Mouse (Mus musculus): ENCODE measurements around the gene Ssna1.

Ssna1 gene

DNA sequence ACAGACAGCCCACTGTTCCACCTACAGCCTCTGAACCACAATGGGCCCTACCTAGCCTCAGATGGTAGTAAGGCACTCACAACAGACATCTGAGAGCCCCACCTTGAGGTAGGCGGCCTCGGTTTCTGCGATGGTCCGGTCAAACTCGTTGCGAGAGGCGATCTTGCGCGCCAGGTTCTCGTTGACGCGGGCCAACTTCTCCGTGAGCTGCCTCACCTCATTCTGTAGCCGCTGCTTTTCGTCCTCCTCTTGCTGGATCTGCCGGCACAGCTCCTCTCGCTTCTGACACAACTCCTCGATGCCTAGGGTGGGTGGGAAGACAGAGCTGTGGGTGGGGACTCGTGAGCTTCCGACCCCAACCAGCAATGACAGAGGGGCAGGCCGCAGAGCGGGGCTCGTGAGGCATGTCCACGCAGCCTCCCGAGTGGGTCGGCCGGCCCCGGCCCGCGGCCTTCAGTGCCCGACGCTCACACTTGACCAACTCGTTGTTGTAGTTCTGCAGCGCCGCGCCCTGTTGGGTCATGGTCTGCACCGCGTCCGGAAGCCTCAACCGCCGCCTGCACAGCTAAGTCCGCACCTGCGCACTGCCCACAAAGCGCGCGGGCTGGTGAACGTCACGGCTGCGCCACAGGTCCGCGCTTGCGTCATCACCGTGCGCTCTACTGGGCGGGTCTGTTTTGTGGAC lies at the start of gene Ssna1, which contains the start of gene Anapc2:
Ssna1 (minus strand) TSS at position 612 of the 685 bp plus-strand sequence.
Anapc2 (plus strand) TSS at position 652 of the 685 bp plus-strand sequence.
- DNase-seq: peak; percentile 97 to 98

DNA sequence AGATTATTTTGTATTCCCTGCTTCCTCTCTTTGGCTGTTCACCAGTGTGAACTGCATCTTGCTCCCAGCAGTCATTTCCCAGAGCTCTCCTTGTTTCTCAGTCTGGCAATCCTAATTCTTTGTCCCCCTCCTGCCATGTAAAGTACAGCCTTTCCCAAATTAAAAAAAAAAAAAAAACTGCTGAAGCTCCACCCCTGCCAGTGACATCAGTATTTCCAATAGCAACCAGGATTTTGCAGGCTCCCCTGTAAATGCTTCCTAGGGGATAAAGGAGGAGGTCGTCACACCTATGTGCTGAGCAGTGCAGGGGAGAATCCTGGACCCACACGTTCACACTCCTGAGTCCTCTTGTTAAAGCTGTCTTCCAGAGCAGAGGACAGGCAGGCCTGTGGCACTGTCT lies 47.8 kb upstream of the Ssna1 start:
- DNase-seq: no peak

DNA sequence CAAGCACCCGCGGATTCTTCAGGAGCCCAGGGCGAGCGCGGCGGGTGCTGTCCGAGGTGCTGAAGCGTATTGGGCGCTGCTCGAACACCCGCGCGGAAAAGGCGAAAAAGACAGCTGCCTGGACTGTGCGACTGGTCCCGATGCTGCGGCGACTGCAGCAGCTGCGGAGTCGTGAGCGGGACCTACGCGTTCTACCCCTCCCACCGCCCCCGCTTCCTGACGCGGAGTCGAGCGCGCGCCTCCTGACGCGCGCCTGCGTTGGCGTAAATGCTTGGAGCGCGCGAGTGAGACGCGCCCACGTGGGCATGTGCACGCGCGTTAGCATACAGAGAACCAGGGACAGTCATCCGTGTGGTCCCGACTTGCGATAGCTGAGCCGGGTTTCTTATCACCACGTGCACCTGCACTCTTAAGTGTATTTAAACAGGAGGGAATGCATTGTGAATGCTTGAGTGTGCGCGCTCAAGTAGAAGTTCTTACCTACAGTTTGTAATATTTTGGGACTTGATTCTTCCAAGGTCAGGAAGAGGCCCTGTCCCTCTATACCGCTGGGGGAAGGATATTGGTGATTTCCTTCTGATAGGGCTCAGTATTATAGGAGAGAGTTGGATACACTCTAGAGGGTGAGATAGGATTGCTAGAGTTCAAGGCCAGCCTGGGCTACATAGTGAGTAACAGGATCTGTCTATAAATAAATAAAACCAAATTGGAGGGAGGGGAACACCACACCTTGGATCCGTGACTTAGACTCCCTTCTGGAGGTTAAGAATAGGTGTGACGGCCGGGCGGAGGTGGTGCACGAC lies 46.9 kb upstream of the Ssna1 start, which contains the start of gene Grin1:
Grin1 (minus strand) TSS at position 217 of the 803 bp plus-strand sequence.
- DNase-seq: peak in 1 of 2 experiments; percentile 52

DNA sequence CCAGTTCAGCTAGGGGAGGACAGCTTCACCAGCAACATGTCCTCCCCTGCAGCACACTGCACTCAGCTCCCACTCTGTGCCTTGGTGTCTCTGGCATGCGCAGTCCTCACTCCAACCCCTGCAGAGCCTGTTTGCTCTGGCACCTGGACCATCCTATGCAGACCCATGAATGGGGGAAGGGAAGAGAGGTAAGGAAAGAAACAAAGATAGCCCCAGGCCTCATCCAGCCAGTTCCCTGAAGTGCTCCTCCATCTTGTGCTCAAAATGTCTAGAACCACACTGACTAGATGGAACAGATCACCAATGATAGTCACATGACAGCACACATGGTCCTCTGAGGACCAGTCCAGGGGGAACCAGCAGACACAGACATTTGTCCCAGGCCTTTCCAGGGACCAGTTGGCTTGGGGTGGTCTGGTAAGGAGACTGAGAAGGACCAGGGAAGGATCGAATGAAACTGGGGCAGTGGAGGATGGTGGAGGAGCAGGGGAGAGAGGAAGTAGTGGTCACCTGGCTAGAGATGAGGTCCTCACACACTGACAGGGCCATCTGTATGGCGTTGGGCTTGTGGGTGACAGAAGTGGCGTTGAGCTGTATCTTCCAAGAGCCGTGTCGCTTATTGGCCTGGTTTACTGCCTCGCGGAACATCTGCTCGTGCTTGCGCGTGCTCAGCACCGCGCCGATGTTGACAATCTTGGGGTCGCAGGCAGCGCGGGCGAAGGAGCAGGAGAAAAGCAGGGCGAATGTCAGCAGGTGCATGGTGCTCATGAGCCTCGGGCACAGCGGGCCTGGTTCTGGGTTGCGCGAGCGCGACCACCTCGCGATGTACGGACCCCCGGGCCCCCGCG lies 46.1 kb upstream of the Ssna1 start:
- DNase-seq: no peak

DNA sequence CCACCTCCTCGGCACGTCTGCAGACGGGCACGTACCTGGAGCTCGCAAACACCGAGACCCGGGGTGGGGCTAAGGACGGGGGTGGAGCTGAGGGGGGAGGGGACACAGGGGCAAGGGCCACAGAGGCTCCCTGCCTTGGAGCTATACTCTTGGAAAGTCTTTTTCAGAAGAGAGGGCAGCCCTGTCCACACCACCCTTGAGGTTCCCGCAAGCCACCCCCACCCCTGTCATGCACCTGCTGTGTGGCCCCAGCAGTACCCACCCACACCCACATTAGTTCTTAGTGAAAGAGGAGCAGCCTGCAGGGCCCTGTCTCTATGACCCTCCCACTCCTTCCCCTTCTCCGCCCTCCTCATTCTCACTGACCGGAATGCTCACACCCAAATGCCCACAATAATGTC lies 39.3 kb upstream of the Ssna1 start:
- DNase-seq: no peak

DNA sequence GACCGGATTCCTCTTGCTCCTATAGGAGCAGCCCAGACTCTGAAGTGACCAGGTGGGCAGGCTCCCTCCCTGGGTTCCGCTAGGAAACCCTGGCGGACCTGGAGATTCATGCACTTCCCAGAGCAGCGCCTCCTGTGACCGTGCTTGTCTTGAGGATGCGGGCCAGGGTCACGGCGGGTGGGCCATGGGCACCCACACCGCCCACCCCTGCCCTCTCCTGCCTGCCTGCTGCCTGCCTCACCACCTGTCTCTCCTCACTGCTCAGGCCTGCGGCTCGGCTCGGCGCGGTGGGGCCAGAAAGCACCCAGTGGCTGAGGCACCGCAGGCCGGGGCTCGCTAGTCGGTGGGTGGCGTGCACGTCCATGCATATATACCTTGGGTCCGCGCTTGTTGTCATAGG lies 38.7 kb upstream of the Ssna1 start:
- DNase-seq: no peak

DNA sequence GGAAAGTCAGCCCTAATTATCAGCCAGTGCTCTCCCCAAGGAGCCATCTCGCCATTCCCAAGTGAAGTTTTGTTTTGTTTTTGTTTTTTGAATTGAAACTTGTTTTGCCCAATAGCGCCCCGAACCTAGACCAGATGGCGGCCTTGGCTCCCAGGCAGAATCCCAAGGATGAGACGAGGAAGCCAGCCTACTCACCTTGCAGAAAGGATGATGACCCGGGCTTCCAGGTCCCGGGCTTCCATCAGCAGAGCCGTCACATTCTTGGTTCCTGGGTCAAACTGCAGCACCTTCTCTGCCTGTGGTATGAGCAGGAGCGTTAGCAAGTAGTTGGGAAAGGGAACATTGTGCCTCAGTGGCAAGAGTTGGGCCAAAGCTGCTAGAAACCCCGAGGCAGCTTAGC lies 37.9 kb upstream of the Ssna1 start:
- no peak for DNase-seq

DNA sequence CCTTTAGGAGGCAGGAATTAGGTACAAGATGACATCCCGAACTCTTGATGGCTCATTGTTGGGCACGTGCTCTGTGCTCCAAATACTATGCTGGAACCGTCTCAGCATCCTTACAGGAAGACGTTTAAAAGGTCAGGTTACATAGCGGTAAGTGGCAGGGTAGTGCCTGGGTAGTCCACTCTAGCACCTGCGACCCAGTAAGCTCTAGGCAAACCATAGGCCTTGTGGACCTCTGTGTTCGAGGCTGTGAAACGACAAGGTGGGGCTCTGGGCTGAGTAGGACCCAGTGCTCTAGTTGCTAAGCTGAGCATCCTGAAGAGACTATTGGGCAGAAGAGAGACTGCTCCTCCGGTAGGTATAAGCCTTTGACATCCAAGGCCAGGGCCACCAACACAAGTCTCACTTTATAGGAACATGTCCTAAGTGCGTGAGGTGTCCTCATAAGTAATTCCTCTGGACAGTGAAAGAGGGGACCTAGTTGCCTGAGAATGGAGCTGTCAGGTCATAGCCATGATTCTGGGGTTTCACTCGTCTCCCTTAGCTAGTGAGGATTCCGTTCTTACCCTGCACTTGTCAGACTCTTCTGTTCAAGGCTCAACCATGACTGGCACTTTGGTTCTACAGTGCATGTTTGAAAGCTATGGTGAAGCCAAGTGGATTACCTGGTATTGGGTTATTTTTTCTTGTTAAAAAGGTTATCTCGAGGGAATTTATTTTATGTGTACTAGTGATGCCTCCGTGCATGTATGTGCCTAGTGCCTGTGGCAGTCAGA lies 33.5 kb upstream of the Ssna1 start:
- no peak for DNase-seq

DNA sequence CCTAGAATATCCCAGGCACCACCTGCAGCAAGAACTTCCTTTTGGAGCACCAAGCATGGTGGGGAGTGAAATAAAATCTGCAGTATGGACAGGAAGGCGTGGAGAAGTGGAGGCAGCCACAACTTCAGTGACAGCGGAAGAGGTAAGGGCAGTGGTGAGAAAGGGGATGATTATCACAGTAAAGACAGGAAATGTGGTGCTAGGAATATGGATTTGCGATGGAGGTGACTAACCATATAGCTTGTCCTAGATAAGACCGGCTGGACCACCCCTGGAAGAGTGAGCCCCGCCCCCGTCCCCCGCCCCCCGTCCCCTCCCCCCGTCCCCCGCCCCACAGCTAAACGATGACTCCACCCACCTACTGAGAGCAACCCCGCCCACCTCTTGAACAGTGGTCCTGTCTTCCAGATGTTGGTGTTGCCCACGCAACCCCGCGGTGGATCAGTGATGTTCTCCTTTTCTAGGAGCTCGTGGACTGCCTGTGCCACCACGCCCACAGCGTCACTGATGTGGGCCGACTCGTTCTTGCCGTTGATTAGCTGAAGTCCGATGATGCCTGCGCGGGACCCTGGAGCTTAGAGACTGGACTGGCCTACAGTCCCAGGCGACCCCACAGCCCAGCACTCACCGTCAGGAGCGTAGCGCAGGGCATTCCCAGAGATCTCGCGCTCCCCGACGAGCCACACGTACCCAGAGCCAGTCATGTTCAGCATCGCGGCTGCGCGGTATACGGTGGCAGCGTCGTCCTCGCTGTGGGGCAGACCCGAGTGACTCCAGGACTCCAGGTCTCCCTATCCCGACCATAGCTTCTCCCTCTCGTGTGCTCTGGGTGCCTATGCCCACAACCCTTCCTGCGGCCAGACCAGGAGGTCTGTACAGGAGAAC lies 32.7 kb upstream of the Ssna1 start:
- DNase-seq: no peak

DNA sequence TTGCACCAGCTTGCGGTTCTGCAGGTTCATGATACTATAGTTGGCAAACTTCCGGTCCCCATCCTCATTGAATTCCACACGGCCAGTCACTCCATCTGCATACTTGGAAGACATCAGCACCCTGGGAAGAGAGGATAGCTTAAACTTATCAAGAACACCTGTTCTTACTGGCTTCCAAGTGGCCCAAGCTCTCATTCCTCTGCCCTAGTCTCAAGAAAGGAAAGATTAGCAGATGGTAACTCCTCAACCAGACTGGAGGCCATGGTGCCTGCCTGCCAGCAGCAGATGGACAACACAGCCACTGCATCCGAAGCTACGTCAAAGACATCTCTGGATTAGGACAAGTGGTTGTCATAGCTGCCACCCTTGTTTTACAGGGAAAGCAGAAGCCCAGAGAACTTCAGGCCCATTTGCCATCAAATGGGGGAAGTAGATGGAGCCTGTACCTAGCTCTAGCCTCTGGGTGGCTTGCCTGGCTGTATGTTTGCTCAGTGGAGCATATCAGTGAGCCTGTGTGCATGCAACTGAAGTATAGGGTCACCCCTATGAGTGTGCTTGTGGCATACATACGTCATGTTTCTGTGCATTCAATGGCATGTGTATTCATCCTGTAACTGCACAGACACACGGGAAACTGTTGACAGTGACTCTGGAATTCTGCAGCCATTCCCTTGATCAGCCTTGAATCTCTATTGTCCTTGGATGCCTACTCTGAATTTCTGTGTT lies 31.9 kb upstream of the Ssna1 start:
- DNase-seq: no peak

DNA sequence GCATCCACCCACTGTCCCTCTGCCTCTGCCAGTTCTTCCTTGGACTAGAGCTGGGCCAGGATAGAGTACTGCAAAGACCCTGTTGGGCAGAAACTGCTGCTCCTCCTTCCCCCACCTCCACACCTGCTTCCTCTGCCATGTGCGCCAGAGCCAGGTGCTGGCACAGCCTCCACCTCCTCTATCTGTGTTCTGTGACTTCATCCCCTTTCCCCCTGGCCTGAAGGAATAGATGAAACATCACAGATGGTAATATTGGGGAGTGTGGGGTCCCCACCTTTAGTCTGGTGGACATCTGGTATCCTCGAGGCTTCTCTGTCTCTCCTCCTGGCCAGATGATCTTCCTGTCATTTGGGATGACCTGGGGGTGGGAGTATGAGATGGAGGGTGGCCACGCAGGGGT lies 31.2 kb upstream of the Ssna1 start:
- DNase-seq: no peak

DNA sequence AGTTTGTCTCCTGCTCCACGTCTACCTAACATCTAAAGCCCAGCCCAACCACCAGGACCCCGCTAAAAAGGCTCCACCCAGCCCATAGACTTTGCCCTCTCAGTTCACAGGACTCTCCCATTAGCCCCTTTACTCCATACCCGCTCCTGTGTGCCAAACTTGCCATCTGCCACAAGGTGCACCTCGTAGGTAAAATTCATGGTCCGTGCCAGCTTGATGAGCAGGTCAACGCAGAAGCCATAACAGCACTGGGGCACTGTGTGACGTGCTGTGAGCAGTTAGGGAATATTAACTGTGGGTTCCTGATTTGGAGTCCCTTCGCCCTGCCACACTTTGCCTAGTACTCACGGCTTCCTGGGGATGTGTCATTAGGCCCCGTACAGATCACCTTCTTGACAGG lies 25.8 kb upstream of the Ssna1 start:
- DNase-seq: no peak

DNA sequence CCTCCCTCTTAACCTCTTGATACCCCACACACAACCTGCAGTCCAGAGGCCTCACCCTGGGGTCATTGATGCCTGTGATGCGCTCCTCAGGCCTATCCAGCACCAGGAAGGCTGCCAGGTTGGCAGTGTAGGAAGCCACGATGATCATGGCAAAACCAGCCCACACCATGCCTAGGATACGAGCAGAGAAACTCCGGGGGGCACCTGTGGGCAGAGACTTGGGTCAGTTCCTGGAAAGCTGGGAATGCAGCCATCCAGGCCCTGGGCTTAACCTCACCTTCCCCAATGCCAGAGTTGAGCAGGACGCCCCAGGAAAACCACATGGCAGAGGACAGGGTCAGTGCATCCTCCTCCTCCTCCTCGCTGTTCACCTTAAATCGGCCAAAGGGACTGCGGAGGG lies 24.9 kb upstream of the Ssna1 start:
- DNase-seq: no peak

DNA sequence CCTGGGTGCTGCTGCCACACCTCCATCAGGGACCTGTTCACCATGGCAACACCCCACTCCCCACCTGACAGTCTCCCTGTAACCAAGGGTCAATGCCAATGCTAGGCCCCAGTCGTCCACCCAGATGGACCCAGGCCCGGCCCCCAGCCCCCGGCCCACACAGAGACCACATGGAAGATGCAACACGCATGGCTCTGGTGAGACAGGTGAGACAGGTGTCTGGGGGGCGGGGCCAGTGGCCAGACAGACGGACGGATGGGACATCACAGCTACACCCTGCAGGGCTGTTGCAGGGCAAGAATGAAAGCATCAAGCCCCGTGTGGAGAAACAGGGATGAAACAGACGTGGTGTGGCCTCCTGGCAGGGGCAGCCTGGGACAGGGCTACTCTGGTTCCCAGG lies 21.5 kb upstream of the Ssna1 start:
- no peak for DNase-seq

DNA sequence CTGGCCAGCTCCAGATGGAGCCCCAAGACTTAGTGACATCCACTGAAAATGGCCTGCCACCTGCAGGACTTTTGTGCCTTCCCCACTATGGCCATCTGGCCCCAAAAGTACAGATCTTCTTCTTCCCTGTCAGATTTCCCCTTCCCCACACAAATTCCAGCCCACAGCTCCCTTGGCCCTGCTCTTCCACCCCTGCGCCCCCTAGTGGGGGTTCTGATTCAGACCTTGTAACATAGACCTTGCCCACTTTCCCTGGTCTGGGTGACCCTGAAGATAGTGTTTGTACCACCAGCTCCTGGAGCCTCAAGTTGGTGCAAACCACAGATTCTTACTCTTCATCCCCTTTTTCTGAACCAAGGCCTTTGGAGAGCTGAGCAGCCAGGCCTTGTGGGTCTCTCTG lies 20.6 kb upstream of the Ssna1 start:
- DNase-seq: peak in 1 of 2 experiments; percentile 68

DNA sequence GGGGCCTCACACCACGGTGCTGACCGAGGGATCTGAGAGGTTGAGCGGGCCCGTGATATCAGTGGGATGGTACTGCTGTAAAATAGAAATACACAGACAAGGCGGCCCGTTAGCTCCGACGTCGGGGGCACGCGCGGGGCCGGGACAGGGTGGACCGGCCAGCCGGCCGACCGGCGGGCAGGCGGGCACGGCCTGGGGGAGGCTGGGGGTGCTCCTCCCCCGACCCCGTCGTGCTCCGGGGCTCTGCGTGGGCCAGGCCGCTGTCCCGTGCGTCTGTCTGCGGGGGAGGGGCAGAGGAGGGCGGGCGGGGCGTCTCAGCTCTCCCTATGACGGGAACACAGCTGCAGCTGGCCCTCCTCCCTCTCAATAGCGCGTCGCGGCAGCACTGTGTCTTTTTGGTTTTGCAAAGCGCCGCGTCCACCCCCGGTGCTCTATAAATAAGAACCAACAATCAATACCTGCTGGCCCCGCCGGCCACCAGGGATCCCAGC lies 19.9 kb upstream of the Ssna1 start:
- DNase-seq: no peak

DNA sequence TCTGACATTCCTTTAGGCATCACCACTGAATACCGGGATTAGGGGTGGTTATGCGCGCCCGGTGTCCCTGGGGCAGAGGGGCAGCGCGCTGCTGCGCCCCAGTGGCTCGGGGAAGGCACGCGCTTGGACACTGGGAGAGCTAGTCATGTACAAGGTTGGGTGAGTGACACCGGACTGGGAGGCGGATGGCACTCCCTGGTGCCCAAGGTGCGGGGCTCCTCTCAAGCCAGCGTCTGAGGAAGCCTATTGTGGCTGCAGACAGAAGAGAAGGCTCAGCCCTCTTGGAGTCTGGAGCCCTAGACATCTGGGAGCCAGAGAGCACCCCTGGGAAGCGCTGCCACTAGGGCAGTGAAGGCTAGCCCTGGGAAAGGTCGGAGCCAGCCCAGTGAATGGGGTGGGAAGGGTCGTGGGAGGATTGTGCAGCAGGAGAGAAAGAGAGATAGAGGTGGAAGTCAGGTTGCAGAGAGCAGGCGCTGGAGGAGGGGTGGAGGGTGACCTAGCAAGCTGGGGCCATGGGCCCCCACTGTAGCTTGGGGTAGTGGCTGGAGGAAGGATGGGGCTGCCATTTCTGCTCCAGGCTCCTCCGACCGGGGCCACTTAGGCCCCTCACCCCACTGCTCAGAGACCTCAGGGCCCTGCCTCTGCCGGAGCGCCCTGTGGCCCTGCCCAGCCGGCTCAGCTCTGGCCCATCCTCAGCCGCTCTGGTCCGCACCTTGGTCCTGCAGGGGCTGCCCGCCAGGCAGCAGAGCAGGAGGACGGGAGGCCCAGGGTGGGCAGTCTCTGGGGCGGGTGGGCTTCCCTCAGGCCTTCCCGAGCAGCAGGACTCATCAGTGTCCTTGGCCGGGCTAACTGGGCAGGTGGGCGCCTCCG lies 19.2 kb upstream of the Ssna1 start:
- DNase-seq: no peak

DNA sequence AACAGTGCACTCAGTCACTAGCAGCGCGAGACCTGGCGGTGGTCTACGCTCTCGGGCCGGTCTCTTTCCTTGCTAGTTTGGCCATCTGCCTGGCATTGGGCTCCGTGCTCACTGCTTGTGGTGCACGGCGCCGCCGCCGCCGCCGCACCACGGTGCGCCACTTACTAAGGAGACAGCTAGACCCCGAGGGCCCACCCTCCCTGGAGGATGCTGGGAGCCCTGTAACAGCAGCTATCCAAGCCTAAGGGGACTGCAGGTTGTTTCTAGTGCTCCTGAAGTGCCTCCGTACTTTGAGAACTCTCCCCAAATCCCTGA lies 18.5 kb upstream of the Ssna1 start:
- no peak for DNase-seq

DNA sequence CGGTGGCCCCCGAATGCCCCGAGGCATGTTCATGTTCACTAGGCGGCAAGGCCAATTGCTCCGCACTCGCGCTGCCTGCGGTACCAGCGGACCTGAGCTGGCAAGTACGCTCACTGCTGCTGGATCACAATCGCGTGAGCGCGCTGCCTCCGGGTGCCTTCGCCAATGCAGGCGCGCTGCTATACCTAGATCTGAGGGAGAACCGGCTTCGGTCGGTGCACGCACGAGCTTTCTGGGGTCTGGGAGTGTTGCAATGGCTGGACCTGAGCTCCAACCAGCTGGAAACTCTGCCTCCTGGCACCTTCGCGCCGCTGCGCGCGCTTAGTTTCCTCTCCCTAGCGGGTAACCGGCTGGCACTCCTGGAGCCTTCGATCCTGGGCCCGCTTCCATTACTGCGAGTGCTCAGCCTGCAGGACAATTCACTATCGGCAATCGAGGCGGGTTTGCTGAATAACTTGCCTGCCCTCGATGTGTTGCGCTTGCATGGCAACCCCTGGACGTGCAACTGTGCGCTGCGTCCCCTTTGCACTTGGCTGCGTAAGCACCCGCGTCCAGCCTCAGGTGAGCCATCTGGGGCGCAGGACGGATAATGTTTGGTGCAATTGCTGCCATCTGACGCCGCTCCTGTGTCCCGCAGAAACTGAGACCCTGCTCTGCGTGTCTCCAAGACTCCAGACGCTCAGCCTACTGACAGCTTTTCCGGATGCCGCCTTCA lies 18.0 kb upstream of the Ssna1 start:
- no peak for DNase-seq

All from kidney, adult 8-10 months (tissue).